Mouse (Mus musculus): ENCODE measurements at regions not wholly inside any gene's neighbourhood (a gene's known extent, or its start where the extent isn't known, plus 50 kb on each side); places are given as distances from the start of the nearest gene placed in this dataset.
A peak's percentile ranks its signal among the peaks of the same experiment; 100 is the strongest.
"Not testable (repeated sequence)": the region's sequence is repeated elsewhere in the genome, so short reads cannot be mapped to it uniquely, and the experiment has no call there.

DNA sequence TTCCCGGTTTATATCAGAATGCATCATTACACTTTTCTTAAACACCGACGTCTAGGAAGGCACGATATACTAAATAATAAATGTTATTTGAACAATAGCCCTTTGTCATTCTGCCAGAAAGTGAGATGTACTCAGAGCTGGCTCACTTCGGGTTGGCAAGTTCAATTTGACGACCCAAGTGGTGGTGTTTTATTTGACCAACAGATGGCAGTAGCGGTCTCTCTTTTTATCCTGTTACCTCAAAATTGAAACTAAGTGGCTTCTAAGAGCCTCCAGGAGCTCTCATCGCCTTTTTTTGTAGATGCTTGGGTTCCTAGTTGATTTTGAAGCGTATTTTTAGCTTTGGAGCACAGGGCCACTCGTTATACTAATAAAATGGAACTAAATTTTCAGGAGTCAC lies 66.7 kb upstream of the Chmp2b start:
- no peak overlapping the region for H3K9ac ChIP-seq (ENCODE audit: low read depth, low read length)
- 16% methylated on average over 10 of the region's 10 CpGs for WGBS (ENCODE audit: insufficient replicate concordance)
- no peak overlapping the region for H3K4me2 ChIP-seq
- no peak overlapping the region for H3K27ac ChIP-seq (ENCODE audit: low read depth, low read length)
- no peaks in the 10 kb centered on the region for H3K4me1 ChIP-seq (ENCODE audit: control insufficient read depth, insufficient read depth, low read length)
- no peak for ATAC-seq (replicated peaks; ENCODE audit: insufficient number of reproducible peaks, low FRiP score, low TSS enrichment)
- no peaks in the 10 kb centered on the region for H3K9me3 ChIP-seq (replicated peaks; ENCODE audit: control insufficient read depth, low read length)
- H3K4me3 ChIP-seq (ENCODE audit: low read depth, low read length), result no peak overlapping the region
- H3K27me3 ChIP-seq (ENCODE audit: control insufficient read depth, insufficient read depth, low read length), result no peaks in the 10 kb centered on the region
- no peaks in the 10 kb centered on the region for H3K36me3 ChIP-seq (ENCODE audit: control insufficient read depth, insufficient read depth, low read length)

DNA sequence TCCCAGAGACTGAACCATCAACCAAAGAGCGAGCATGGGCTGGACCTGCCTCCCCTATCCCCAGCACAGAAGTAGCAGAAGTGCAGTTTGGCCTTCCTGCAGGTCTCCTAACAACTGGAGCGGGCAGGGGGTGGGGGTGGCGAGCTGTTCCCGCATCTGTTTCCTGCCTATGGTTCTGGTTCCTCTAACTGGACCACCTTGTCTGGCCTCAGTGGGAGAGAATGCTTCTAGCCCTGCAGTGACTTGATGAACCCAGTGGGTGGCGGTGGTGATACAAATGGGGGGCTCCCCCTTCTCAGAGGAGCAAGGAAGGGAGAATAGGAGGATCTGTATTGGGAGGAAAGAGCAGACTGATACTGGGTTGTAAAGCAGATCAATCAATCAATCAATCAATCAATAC lies 69.2 kb upstream of the Chmp2b start:
- ATAC-seq (replicated peaks; ENCODE audit: insufficient number of reproducible peaks, low FRiP score, low TSS enrichment), result no peak

DNA sequence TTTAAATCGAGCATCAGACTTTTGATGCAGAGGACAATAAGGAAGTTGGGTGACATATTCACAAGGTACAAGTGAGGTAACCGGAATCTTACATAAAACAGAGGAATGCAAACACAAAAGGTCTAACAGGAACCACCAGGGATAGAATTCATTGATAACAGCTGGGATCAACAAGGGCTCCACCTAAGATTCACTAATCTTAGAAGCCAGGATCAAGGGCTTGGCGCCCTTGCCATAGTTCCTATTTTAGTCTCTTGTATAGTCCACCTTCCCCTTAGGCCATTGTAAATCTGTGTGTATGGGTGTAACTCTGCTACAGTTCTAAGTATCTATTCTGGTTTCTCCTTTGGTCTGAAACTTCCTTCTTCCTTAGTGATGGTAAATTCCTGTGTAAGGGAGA lies 84.2 kb upstream of the Chmp2b start:
- not testable (repeated sequence) for H3K9me3 ChIP-seq (replicated peaks; ENCODE audit: control insufficient read depth, low read length); ATAC-seq (replicated peaks; ENCODE audit: insufficient number of reproducible peaks, low FRiP score, low TSS enrichment); H3K27me3 ChIP-seq (ENCODE audit: control insufficient read depth, insufficient read depth, low read length); H3K36me3 ChIP-seq (ENCODE audit: control insufficient read depth, insufficient read depth, low read length); H3K4me3 ChIP-seq (ENCODE audit: low read depth, low read length); H3K4me2 ChIP-seq; H3K4me1 ChIP-seq (ENCODE audit: control insufficient read depth, insufficient read depth, low read length); H3K27ac ChIP-seq (ENCODE audit: low read depth, low read length); H3K9ac ChIP-seq (ENCODE audit: low read depth, low read length)
- 80% methylated on average over 3 of the region's 3 CpGs for WGBS (ENCODE audit: insufficient replicate concordance)

More for the DNA sequence above, 69.2 kb upstream of the Chmp2b start:
- Histone ChIP-seq H3K27ac (ENCODE audit: low read depth, low read length) (no peak overlapping the region), H3K9me3 (replicated peaks; ENCODE audit: control insufficient read depth, low read length) (no peaks in the 10 kb centered on the region), H3K4me2 (no peak overlapping the region), H3K36me3 (ENCODE audit: control insufficient read depth, insufficient read depth, low read length) (no peaks in the 10 kb centered on the region), H3K27me3 (ENCODE audit: control insufficient read depth, insufficient read depth, low read length) (no peaks in the 10 kb centered on the region), H3K4me1 (ENCODE audit: control insufficient read depth, insufficient read depth, low read length) (no peaks in the 10 kb centered on the region), H3K9ac (ENCODE audit: low read depth, low read length) (no peak overlapping the region), H3K4me3 (ENCODE audit: low read depth, low read length) (no peak overlapping the region)
- WGBS (ENCODE audit: insufficient replicate concordance), result 42% methylated on average over 5 of the region's 5 CpGs

DNA sequence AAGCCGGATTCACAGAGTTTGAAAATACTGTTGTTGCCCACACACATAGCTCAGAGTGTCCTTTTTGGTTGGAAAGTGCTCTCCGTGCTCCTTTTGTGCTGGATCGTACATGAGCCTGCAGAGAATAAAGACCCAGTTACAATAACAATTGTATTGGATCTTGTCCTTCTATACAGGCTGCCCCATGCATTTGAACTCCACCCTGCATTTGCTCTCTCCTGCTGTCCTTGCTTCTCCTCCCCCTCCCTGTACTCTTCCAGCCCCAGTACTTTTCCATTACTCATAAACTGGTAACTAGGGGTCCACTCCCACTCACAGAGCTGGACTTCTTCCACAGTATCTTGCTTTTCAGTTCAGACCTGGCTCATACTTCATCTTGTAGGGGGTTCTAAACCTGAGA lies 86.5 kb upstream of the Chmp2b start:
- H3K4me2 ChIP-seq, result no peak overlapping the region
- 74% methylated on average over 3 of the region's 3 CpGs for WGBS (ENCODE audit: insufficient replicate concordance)
- H3K27ac ChIP-seq (ENCODE audit: low read depth, low read length), result no peak overlapping the region
- no peak overlapping the region for H3K4me3 ChIP-seq (ENCODE audit: low read depth, low read length)
- no peaks in the 10 kb centered on the region for H3K9me3 ChIP-seq (replicated peaks; ENCODE audit: control insufficient read depth, low read length)
- no peaks in the 10 kb centered on the region for H3K4me1 ChIP-seq (ENCODE audit: control insufficient read depth, insufficient read depth, low read length)
- H3K9ac ChIP-seq (ENCODE audit: low read depth, low read length), result no peak overlapping the region
- H3K27me3 ChIP-seq (ENCODE audit: control insufficient read depth, insufficient read depth, low read length), result no peaks in the 10 kb centered on the region
- no peaks in the 10 kb centered on the region for H3K36me3 ChIP-seq (ENCODE audit: control insufficient read depth, insufficient read depth, low read length)
- no peak for ATAC-seq (replicated peaks; ENCODE audit: insufficient number of reproducible peaks, low FRiP score, low TSS enrichment)

DNA sequence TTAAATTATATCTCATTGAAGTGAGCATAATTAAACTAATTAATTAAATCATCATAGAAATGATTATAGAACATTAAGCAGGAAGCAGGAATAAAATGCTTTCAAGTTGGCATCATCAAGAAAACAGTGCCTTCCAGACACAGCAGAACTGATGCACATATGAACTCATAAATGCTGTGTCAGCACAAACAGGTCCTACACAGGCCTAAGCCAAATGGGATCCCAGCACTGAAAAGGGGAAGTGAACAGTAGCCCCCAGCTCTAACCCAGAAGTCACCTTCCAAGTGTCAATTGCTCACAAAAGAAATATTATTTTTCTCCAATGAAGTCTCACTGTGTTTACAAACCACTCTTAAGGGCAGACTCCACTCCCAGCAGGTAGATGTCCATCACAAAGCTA lies 93.0 kb upstream of the Chmp2b start:
- no peak overlapping the region for H3K4me2 ChIP-seq
- H3K27me3 ChIP-seq (ENCODE audit: control insufficient read depth, insufficient read depth, low read length), result no peaks in the 10 kb centered on the region

DNA sequence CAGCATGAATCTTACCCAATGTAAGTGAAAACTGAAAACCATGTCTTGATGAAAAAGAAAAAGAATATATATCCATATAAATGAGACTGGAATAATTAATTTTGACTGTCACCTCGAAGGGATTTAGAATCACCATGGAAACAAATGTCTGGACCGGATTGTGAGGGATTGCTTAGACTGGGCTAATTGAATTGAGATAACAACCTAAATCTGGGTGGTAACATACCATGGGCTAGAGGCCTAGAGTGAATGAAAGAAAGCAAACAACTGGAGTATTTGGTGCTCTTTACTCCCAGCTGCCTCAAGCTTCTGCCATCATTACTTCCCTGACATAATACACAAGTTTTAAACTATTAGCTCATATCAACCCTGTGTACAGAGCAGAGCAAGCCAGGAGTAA lies 95.3 kb upstream of the Chmp2b start:
- ATAC-seq (replicated peaks; ENCODE audit: insufficient number of reproducible peaks, low FRiP score, low TSS enrichment), result no peak
- no peak overlapping the region for H3K4me2 ChIP-seq
- no peaks in the 10 kb centered on the region for H3K9me3 ChIP-seq (replicated peaks; ENCODE audit: control insufficient read depth, low read length)
- 58% methylated on average over 2 of the region's 2 CpGs for WGBS (ENCODE audit: insufficient replicate concordance)
- no peaks in the 10 kb centered on the region for H3K36me3 ChIP-seq (ENCODE audit: control insufficient read depth, insufficient read depth, low read length)
- no peak overlapping the region for H3K4me3 ChIP-seq (ENCODE audit: low read depth, low read length)
- H3K9ac ChIP-seq (ENCODE audit: low read depth, low read length), result no peak overlapping the region
- H3K27ac ChIP-seq (ENCODE audit: low read depth, low read length), result no peak overlapping the region
- no peaks in the 10 kb centered on the region for H3K27me3 ChIP-seq (ENCODE audit: control insufficient read depth, insufficient read depth, low read length)
- H3K4me1 ChIP-seq (ENCODE audit: control insufficient read depth, insufficient read depth, low read length), result no peaks in the 10 kb centered on the region

More for the DNA sequence above, 93.0 kb upstream of the Chmp2b start:
- Histone ChIP-seq H3K27ac (ENCODE audit: low read depth, low read length) (no peak overlapping the region), H3K4me1 (ENCODE audit: control insufficient read depth, insufficient read depth, low read length) (no peaks in the 10 kb centered on the region), H3K36me3 (ENCODE audit: control insufficient read depth, insufficient read depth, low read length) (no peaks in the 10 kb centered on the region), H3K9me3 (replicated peaks; ENCODE audit: control insufficient read depth, low read length) (no peaks in the 10 kb centered on the region), H3K4me3 (ENCODE audit: low read depth, low read length) (no peak overlapping the region), H3K9ac (ENCODE audit: low read depth, low read length) (no peak overlapping the region)
- ATAC-seq (replicated peaks; ENCODE audit: insufficient number of reproducible peaks, low FRiP score, low TSS enrichment), result no peak

DNA sequence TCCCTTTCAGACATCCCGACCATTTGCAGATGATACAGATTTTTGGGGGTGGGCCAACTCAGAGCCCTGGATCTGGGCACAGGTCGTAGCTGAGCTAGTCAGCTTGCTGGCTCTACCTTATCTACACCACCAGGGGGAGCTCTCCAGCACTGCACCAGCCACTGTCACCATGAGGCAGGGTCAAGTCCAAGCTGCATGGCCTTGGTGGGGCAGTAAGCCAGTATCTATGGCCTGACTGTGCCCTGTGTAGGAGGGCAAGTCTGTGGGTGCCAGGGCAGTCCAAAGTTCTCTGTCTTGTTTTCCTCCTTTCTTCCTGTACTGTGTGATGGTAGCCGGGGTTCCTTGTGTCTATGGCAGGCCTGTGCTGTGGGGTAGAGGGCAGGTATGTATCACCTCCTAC lies 102.3 kb upstream of the Chmp2b start:
- H3K36me3 ChIP-seq (ENCODE audit: control insufficient read depth, insufficient read depth, low read length), result no peaks in the 10 kb centered on the region
- H3K27me3 ChIP-seq (ENCODE audit: control insufficient read depth, insufficient read depth, low read length), result no peaks in the 10 kb centered on the region
- no peak overlapping the region for H3K9ac ChIP-seq (ENCODE audit: low read depth, low read length)
- no peak overlapping the region for H3K4me2 ChIP-seq
- 53% methylated on average over 3 of the region's 3 CpGs for WGBS (ENCODE audit: insufficient replicate concordance)
- 0 out of 2 replicates have a peak, but pooled peaks have one; percentile 22 for ATAC-seq (replicated peaks; ENCODE audit: insufficient number of reproducible peaks, low FRiP score, low TSS enrichment)
- no peaks in the 10 kb centered on the region for H3K9me3 ChIP-seq (replicated peaks; ENCODE audit: control insufficient read depth, low read length)
- H3K27ac ChIP-seq (ENCODE audit: low read depth, low read length), result no peak overlapping the region
- no peak overlapping the region for H3K4me3 ChIP-seq (ENCODE audit: low read depth, low read length)
- no peaks in the 10 kb centered on the region for H3K4me1 ChIP-seq (ENCODE audit: control insufficient read depth, insufficient read depth, low read length)

DNA sequence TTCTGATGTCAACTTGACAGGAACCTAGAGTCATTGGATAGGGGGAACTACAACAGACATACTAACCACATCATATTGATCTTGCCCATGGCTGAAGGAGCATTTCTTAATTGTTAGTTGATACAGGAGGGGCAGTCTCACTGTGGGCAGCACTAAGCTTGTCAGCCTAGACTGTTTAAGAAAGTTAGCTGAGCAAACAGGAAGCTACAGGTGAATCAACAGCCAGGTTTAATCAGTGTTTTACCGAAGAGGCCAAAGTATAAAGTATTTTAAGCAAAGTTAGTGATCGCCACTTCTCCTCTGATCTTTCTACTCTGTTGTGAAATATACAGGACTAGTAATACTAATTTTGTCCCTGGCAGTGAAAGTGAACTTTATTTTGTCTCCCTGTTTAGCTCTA lies 109.6 kb upstream of the Chmp2b start:
- Histone ChIP-seq H3K4me3 (ENCODE audit: low read depth, low read length) (no peak overlapping the region), H3K9ac (ENCODE audit: low read depth, low read length) (no peak overlapping the region), H3K36me3 (ENCODE audit: control insufficient read depth, insufficient read depth, low read length) (no peaks in the 10 kb centered on the region), H3K9me3 (replicated peaks; ENCODE audit: control insufficient read depth, low read length) (no peaks in the 10 kb centered on the region), H3K27me3 (ENCODE audit: control insufficient read depth, insufficient read depth, low read length) (no peaks in the 10 kb centered on the region), H3K4me2 (no peak overlapping the region), H3K27ac (ENCODE audit: low read depth, low read length) (no peak overlapping the region), H3K4me1 (ENCODE audit: control insufficient read depth, insufficient read depth, low read length) (no peaks in the 10 kb centered on the region)
- no peak for ATAC-seq (replicated peaks; ENCODE audit: insufficient number of reproducible peaks, low FRiP score, low TSS enrichment)
- WGBS (ENCODE audit: insufficient replicate concordance), result 81% methylated on average over 2 of the region's 2 CpGs

DNA sequence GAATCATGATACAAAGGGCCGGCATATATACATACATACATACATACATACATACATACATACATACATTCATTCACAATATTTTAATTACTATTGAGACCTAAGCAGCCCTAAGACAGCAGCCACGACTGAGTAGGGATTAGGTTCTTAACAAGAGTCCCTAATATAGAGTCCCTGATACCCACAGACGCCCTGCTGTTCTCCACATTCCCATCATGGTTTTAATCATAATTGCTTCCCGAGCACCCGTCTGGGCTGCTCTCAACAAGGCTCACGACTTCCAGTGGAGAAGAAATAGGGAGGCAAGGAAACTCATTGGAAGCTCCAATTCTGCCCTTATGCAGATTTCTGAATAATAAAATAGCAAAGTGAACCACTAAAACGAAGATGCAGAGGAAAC lies 120.6 kb upstream of the Chmp2b start:
- no peak overlapping the region for H3K4me3 ChIP-seq (ENCODE audit: low read depth, low read length)
- H3K4me1 ChIP-seq (ENCODE audit: control insufficient read depth, insufficient read depth, low read length), result no peaks in the 10 kb centered on the region
- H3K9me3 ChIP-seq (replicated peaks; ENCODE audit: control insufficient read depth, low read length), result no peaks in the 10 kb centered on the region
- 56% methylated on average over 7 of the region's 7 CpGs for WGBS (ENCODE audit: insufficient replicate concordance)
- no peak for ATAC-seq (replicated peaks; ENCODE audit: insufficient number of reproducible peaks, low FRiP score, low TSS enrichment)
- H3K27me3 ChIP-seq (ENCODE audit: control insufficient read depth, insufficient read depth, low read length), result no peaks in the 10 kb centered on the region
- H3K4me2 ChIP-seq, result no peak overlapping the region
- no peak overlapping the region for H3K27ac ChIP-seq (ENCODE audit: low read depth, low read length)
- no peak overlapping the region for H3K9ac ChIP-seq (ENCODE audit: low read depth, low read length)
- H3K36me3 ChIP-seq (ENCODE audit: control insufficient read depth, insufficient read depth, low read length), result no peaks in the 10 kb centered on the region

Data from heart, embryonic 11.5 days (tissue).